Mouse (Mus musculus) heart, adult 2 months (tissue): ENCODE data around the gene Pcp4. TPM values are rescaled to one million over a fixed set of nuclear protein-coding genes. Genes with fewer than 3 reads are reported as not detected.

Experiments
- DNase-seq, 2 experiments: peaks; one replicate each; pipeline ENCODE4 v3.0.0; 2021
- H3K27ac ChIP-seq: fragments of 200-600 bp; 2 replicates; pipeline ENCODE4 v1.8.1; 2022
- H3K27me3 ChIP-seq: fragments of 200-500 bp; 2 replicates; pipeline ENCODE4 v1.6.1; 2012; ENCODE audit warnings: mild to moderate bottlenecking, low read length, inconsistent platforms, mixed read lengths; ENCODE audit not compliant: control insufficient read depth, insufficient read depth
- H3K36me3 ChIP-seq: fragments of 200-500 bp; 2 replicates; pipeline ENCODE4 v1.6.1; 2012; ENCODE audit warnings: low read length, inconsistent platforms; ENCODE audit not compliant: control insufficient read depth, insufficient read depth
- H3K4me1 ChIP-seq: fragments of 200-500 bp; 2 replicates; pipeline ENCODE4 v1.6.1; 2011; ENCODE audit warnings: low read length; ENCODE audit not compliant: control insufficient read depth, insufficient read depth
- H3K4me3 ChIP-seq: fragments of 200-600 bp; 2 replicates; pipeline ENCODE4 v1.8.1; 2022
- H3K79me2 ChIP-seq: fragments of 200-500 bp; replicated peaks from 2 replicates; pipeline ENCODE4 v1.6.1; 2012; ENCODE audit warnings: mild to moderate bottlenecking, inconsistent platforms, low read length, moderate library complexity, mixed read lengths; ENCODE audit not compliant: control insufficient read depth, insufficient read depth
- H3K9ac ChIP-seq: fragments of 200-500 bp; 2 replicates; pipeline ENCODE4 v1.6.1; 2012; ENCODE audit warnings: low read depth, mild to moderate bottlenecking, control low read depth, inconsistent platforms, low read length, mixed read lengths
- CTCF ChIP-seq: fragments of 200-600 bp; IDR thresholded peaks from 2 replicates; pipeline ENCODE4 v1.8.1; 2022; ENCODE audit warnings: antibody characterized with exemption, mild to moderate bottlenecking, moderate library complexity
- EP300 ChIP-seq: fragments of 200-500 bp; IDR thresholded peaks from 2 replicates; pipeline ENCODE4 v1.6.1; 2011; ENCODE audit warnings: low read depth, low read length, control low read depth; ENCODE audit not compliant: insufficient read depth
- POLR2A ChIP-seq: fragments of 200-500 bp; IDR thresholded peaks from 2 replicates; pipeline ENCODE4 v1.6.1; 2011; ENCODE audit warnings: mild to moderate bottlenecking, low read depth, low read length, control low read depth; ENCODE audit not compliant: insufficient read depth
- WGBS: fragments of 180-500 bp; shearing (Covaris S2); methylation state at CpG from one replicate; pipeline ENCODE4 v1.1.7; 2018; 5-methylcytosine and 5-hydroxymethylcytosine counted together
- intact Hi-C: fragments of 180-260 bp; cut with DNase I; formaldehyde crosslinking; loops from one replicate; pipeline ENCODE4 v1.15.1; 2025
- polyA plus RNA-seq: library from polyadenylated mRNA; depleted of rRNA; stranded (reverse); fragments of >200 nt; gene quantifications from 2 replicates; pipeline ENCODE4 v1.2.3, GENCODE M21; 2012
- total RNA-seq, 2 experiments: library from RNA; stranded (reverse); gene quantifications; 2 replicates each; pipeline ENCODE4 v1.2.3; 2021

The Pcp4 gene
- total and polyA plus RNA-seq, 3 experiments: 0.57 to 3.6 (median 2.1) TPM

- H3K36me3 ChIP-seq: no peaks in the 10 kb centered on the region
- no peak overlapping the region for H3K27ac ChIP-seq
- no peak for DNase-seq
- no peaks in the 10 kb centered on the region for H3K79me2 ChIP-seq
- H3K4me1 ChIP-seq: no peaks in the 10 kb centered on the region; the same call in 1 of the 2 replicates
- H3K4me3 ChIP-seq: no peak overlapping the region
- no peak overlapping the region for H3K9ac ChIP-seq
- H3K27me3 ChIP-seq: no peaks in the 10 kb centered on the region
- intact Hi-C loops: no loop called here
- TF ChIP-seq POLR2A (no peak), CTCF (no peak), EP300 (no peak)
Observed at GRCm38 (mm10) chr16:96536426-96536825, 69.0 kb downstream of the Pcp4 start.

GRCm38 (mm10) chr16:96539091-96539490 is 71.7 kb downstream of the Pcp4 start:
- intact Hi-C loops: no loop called here
- H3K27ac ChIP-seq: no peak overlapping the region
- 86% methylated on average over 4 of the region's 4 CpGs for WGBS

GRCm38 (mm10) chr16:96541056-96541455 is 73.7 kb downstream of the Pcp4 start:
- H3K4me1 ChIP-seq: no peaks in the 10 kb centered on the region
- no peak overlapping the region for H3K9ac ChIP-seq
- no peak for TF ChIP-seq EP300
- no peak for TF ChIP-seq CTCF
- peak in 1 of 2 experiments; percentile 33 for DNase-seq
- no peak overlapping the region for H3K4me3 ChIP-seq
- no peak overlapping the region for H3K27ac ChIP-seq
- intact Hi-C loops: no loop called here
- 58% methylated on average over 2 of the region's 2 CpGs for WGBS
- no peaks in the 10 kb centered on the region for H3K27me3 ChIP-seq
- H3K36me3 ChIP-seq: no peaks in the 10 kb centered on the region
- no peaks in the 10 kb centered on the region for H3K79me2 ChIP-seq

More at GRCm38 (mm10) chr16:96539091-96539490, 71.7 kb downstream of the Pcp4 start:
- Histone ChIP-seq H3K9ac (no peak overlapping the region), H3K27me3 (no peaks in the 10 kb centered on the region), H3K4me1 (no peaks in the 10 kb centered on the region), H3K4me3 (no peak overlapping the region), H3K79me2 (no peaks in the 10 kb centered on the region), H3K36me3 (no peaks in the 10 kb centered on the region)
- DNase-seq: no peak
- no peak for TF ChIP-seq CTCF
- no peak for TF ChIP-seq EP300
- no peak for TF ChIP-seq POLR2A

GRCm38 (mm10) chr16:96552680-96553079 is 85.3 kb downstream of the Pcp4 start:
- Histone ChIP-seq H3K36me3 (no peaks in the 10 kb centered on the region), H3K9ac (no peak overlapping the region), H3K27me3 (no peaks in the 10 kb centered on the region), H3K27ac (no peak overlapping the region), H3K4me1 (no peaks in the 10 kb centered on the region; the same call in 1 of the 2 replicates), H3K79me2 (no peaks in the 10 kb centered on the region), H3K4me3 (no peak overlapping the region)
- no peak for DNase-seq
- TF ChIP-seq CTCF (no peak), POLR2A (no peak), EP300 (no peak)
- 81% methylated on average over 2 of the region's 2 CpGs for WGBS
- intact Hi-C loops: no loop called here

GRCm38 (mm10) chr16:96555412-96555811 is 88.0 kb downstream of the Pcp4 start:
- intact Hi-C loops: no loop called here
- H3K79me2 ChIP-seq: no peaks in the 10 kb centered on the region
- TF ChIP-seq CTCF (no peak), EP300 (no peak), POLR2A (no peak)

GRCm38 (mm10) chr16:96556621-96557020 is 89.2 kb downstream of the Pcp4 start:
- no peak overlapping the region for H3K27ac ChIP-seq
- intact Hi-C loops: no loop called here
- H3K27me3 ChIP-seq: no peaks in the 10 kb centered on the region
- WGBS: 27% methylated on average over 3 of the region's 3 CpGs
- TF ChIP-seq EP300: no peak
- TF ChIP-seq POLR2A: no peak
- TF ChIP-seq CTCF: no peak
- DNase-seq: no peak
- no peaks in the 10 kb centered on the region for H3K36me3 ChIP-seq
- H3K9ac ChIP-seq: no peak overlapping the region
- H3K4me3 ChIP-seq: no peak overlapping the region
- no peaks in the 10 kb centered on the region for H3K79me2 ChIP-seq
- H3K4me1 ChIP-seq: no peaks in the 10 kb centered on the region; the same call in 1 of the 2 replicates

More at GRCm38 (mm10) chr16:96555412-96555811, 88.0 kb downstream of the Pcp4 start:
- WGBS: 78% methylated on average over 4 of the region's 4 CpGs
- no peak overlapping the region for H3K9ac ChIP-seq
- no peaks in the 10 kb centered on the region for H3K27me3 ChIP-seq
- H3K4me1 ChIP-seq: no peaks in the 10 kb centered on the region; the same call in 1 of the 2 replicates
- no peak overlapping the region for H3K4me3 ChIP-seq
- DNase-seq: no peak
- H3K36me3 ChIP-seq: no peaks in the 10 kb centered on the region
- no peak overlapping the region for H3K27ac ChIP-seq
